Mouse (Mus musculus) lung, postnatal 14 days (tissue): ENCODE data around the gene Usp48.
"Not testable (repeated sequence)": the region's sequence is repeated elsewhere in the genome, so short reads cannot be mapped to it uniquely, and the experiment has no call there.

ENCODE experiments used
- DNase-seq: peaks from one replicate; pipeline ENCODE4 v3.0.0; 2021

The Usp48 gene

GRCm38 (mm10) chr4:137593601-137594495 lies at the start of gene Usp48:
Usp48 (plus strand) TSS chr4:137593755.
- DNase-seq, result peak; percentile 99

- DNase-seq, result no peak
These were observed 48.0 kb upstream of the Usp48 start for GRCm38 (mm10) chr4:137545568-137545967.

GRCm38 (mm10) chr4:137546003-137546525 lies 47.5 kb upstream of the Usp48 start:
- peak; percentile 52 for DNase-seq

- DNase-seq, result no peak
These were observed 40.1 kb upstream of the Usp48 start for GRCm38 (mm10) chr4:137553466-137553865.

- DNase-seq, result no peak
These were observed 36.8 kb upstream of the Usp48 start for GRCm38 (mm10) chr4:137556673-137557210.

- DNase-seq, result no peak
These were observed 23.7 kb upstream of the Usp48 start for GRCm38 (mm10) chr4:137569873-137570272.

GRCm38 (mm10) chr4:137574469-137574868 lies 19.1 kb upstream of the Usp48 start, which contains the start of gene Ldlrad2:
Ldlrad2 (minus strand) TSS chr4:137574569.
- no peak for DNase-seq

GRCm38 (mm10) chr4:137577486-137577885 lies 16.1 kb upstream of the Usp48 start:
- DNase-seq, result no peak

- DNase-seq, result peak; percentile 60
These were observed 15.2 kb upstream of the Usp48 start for GRCm38 (mm10) chr4:137578181-137578845.

GRCm38 (mm10) chr4:137579789-137580188 lies 13.8 kb upstream of the Usp48 start:
- no peak for DNase-seq

GRCm38 (mm10) chr4:137580299-137580698 lies 13.3 kb upstream of the Usp48 start:
- no peak for DNase-seq

- DNase-seq, result peak; percentile 34
These were observed 11.7 kb upstream of the Usp48 start for GRCm38 (mm10) chr4:137581815-137582214.

- not testable (repeated sequence) for DNase-seq
These were observed 4.5 kb upstream of the Usp48 start for GRCm38 (mm10) chr4:137589095-137589494.

GRCm38 (mm10) chr4:137589586-137589985 lies 4.0 kb upstream of the Usp48 start:
- no peak for DNase-seq

- no peak for DNase-seq
These were observed 2.6 kb upstream of the Usp48 start for GRCm38 (mm10) chr4:137590961-137591360.

- peak; percentile 31 for DNase-seq
These were observed 1.1 kb downstream of the Usp48 start for GRCm38 (mm10) chr4:137594496-137595270.

GRCm38 (mm10) chr4:137597098-137597630 lies 3.6 kb downstream of the Usp48 start:
- no peak for DNase-seq

GRCm38 (mm10) chr4:137598577-137598976 lies 5.0 kb downstream of the Usp48 start:
- no peak for DNase-seq

GRCm38 (mm10) chr4:137603449-137604171 lies 10.1 kb downstream of the Usp48 start:
- DNase-seq, result no peak

- no peak for DNase-seq
These were observed 13.5 kb downstream of the Usp48 start for GRCm38 (mm10) chr4:137607023-137607422.

- no peak for DNase-seq
These were observed 15.7 kb downstream of the Usp48 start for GRCm38 (mm10) chr4:137609281-137609680.

GRCm38 (mm10) chr4:137609702-137610101 lies 16.1 kb downstream of the Usp48 start:
- peak; percentile 14 for DNase-seq
